Mouse (Mus musculus) gastrocnemius, postnatal 25 days (tissue): ENCODE data around the gene Ppm1l. TPM values are rescaled to one million over a fixed set of nuclear protein-coding genes. Genes with fewer than 3 reads are reported as not detected.

Source experiments
- DNase-seq: peaks from one replicate; pipeline ENCODE4 v3.0.0; 2022
- total RNA-seq, 2 experiments: library from RNA; stranded (reverse); gene quantifications; 1 replicate in 1 of 2; 2 replicates in 1 of 2; pipeline ENCODE4 v1.2.3; 2021

Ppm1l gene
- total RNA-seq, 2 experiments from 2014 or later: 45.9 to 60.4 TPM

- peak; percentile 26 for DNase-seq
Observed at GRCm38 (mm10) chr3:69490981-69491681, 174.5 kb downstream of the Ppm1l start.

GRCm38 (mm10) chr3:69494233-69495010, 177.8 kb downstream of the Ppm1l start:
- no peak for DNase-seq

- DNase-seq: no peak
Observed at GRCm38 (mm10) chr3:69497178-69497577, 180.5 kb downstream of the Ppm1l start.

GRCm38 (mm10) chr3:69502009-69502408, 185.3 kb downstream of the Ppm1l start:
- no peak for DNase-seq

DNA sequence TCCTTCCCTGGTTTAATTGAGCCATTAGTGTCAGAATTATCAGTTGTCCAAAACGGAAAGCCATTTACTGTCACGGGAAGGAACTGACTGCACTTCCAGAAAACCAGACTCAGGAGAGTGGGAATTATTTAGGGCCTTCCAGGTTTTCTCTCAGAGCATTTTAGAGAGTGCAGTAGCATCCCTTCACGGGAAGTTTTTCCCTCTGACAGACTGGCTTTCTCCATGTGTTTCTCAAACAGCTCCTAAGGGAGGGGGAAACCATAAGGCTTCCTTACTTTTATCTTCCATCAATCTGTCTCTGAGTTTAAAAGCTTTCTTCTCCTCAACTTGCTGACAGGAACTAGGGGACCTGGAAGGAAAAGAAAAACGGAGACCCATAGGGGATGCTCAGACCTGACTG, 185.9 kb downstream of the Ppm1l start:
- DNase-seq: no peak

GRCm38 (mm10) chr3:69505090-69505489, 188.4 kb downstream of the Ppm1l start:
- DNase-seq: no peak

GRCm38 (mm10) chr3:69506352-69506751, 189.7 kb downstream of the Ppm1l start:
- no peak for DNase-seq

GRCm38 (mm10) chr3:69509411-69509952, 192.8 kb downstream of the Ppm1l start:
- DNase-seq: no peak

DNA sequence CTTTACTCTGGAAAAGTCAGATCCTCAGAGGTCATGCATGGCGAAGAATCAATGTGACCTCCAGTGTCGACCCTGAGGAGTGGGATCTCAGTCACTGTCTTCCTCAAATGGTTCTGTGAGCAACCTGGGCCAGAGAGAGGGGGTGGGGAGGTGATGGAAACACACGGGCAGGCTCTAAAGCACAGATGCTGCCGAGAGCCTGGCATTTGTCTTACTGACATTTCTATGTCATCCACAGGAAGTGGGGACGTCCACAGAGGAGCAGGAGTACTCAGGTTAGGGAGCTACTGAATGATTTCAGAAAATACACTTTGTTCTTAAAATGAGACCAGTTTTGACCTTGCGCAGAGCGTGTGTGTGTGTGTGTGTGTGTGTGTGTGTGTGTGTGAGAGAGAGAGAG, 195.2 kb downstream of the Ppm1l start:
- no peak for DNase-seq

- no peak for DNase-seq
Observed at GRCm38 (mm10) chr3:69512402-69512801, 195.7 kb downstream of the Ppm1l start.

GRCm38 (mm10) chr3:69515730-69516350, 199.2 kb downstream of the Ppm1l start:
- DNase-seq: no peak

DNA sequence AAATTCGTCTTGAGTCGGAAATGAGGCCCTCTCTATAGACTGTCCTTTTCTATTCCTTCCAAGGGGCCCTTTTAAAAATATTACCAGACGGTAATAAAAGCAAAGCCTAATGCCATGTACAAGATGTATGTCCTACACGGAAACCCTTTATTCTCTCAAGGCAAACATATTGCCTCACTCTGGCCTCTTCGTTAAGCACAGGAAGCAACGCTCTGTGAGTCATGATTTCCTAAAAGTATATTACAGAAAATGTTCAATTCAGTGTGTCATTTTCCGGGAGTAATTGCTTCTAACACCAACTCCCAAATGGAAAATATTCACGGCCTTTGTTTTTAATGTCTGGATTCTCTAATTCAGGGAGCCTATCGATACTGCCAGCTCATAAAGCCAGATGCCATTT, 202.5 kb downstream of the Ppm1l start:
- DNase-seq: no peak

GRCm38 (mm10) chr3:69519789-69520558, 203.3 kb downstream of the Ppm1l start:
- no peak for DNase-seq

DNA sequence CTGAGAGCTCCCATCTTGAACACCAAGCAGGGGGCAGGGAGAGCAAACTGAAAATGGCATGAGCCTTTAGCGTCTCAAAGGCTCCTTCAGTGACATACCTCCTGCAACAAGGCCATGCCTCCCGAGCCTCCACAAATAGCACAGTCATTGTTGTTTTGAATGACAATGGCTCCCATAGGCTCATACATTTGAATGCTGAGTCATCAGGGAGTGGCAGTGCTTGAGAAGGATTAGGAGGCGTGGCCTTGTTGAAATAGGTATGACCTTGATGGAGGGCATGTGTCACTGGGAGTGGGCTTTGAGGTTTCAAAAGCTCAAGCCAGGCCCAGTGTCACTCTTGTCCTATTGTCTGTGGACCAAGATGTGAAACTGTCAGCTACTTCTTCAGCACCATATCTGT, 205.6 kb downstream of the Ppm1l start:
- DNase-seq: no peak

GRCm38 (mm10) chr3:69524356-69525071, 207.9 kb downstream of the Ppm1l start:
- peak; percentile 80 for DNase-seq

DNA sequence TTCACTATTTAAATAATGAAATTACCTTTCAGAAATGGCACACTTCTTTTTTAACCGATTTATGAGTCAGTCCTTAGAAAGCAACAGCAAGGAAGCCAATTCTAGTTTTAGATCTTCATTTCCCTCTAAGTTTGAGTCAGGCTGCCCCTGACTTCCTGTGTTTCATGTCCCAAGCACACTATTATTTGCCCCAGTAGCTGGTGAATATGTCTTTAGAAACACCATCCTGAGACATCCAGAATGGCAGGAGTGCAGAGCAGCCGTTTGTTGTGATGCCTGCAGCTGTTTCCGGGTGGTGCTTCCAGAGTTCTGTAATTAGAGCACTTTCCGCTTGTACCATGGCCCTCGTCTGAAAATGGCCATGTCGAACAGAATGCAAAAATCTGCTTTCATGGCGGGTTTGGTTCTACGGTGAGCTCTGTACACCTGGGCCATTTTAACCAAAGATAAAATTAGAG, 208.4 kb downstream of the Ppm1l start:
- DNase-seq: peak; percentile 23

GRCm38 (mm10) chr3:69527384-69527783, 210.7 kb downstream of the Ppm1l start:
- DNase-seq: no peak

DNA sequence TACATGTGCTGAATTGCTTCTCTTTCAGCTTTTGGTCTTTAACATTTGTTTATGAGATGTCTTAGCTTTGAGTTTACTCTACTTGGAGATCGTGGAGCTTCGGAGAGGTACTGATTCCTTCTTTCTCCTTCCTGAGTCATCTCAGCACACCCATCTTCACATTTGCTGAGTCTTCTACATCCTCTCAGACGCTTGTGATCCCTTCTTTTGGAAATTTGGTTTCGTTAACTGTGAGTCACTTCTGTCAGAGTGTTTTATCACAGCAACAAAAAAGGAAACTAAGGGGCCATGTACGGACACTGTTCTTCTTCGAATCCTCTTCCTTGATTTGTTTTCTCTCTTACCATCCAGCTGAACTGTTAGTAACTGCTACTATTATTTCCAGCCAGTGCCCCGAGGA, 212.9 kb downstream of the Ppm1l start:
- no peak for DNase-seq

DNA sequence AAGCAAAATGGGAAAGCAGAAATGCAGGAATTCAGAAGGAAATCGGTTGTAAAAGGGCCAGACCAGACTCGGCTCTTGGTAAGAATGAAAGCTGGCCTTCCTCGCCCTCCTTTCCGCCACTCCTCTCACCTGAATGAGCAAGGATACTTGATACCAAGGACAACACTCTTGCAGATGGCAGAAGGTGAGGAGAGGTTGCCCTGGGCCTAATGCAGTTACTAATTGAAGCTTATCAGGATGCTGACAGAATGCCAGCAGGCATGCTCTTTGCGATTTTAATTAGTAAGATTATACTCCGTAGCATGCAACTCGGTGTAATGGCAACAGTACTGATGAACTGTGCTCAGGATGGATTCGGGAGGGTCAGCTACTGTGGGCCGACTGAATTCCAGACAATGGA, 214.8 kb downstream of the Ppm1l start:
- no peak for DNase-seq

GRCm38 (mm10) chr3:69532687-69533086, 216.0 kb downstream of the Ppm1l start:
- DNase-seq: no peak

- DNase-seq: no peak
Observed at GRCm38 (mm10) chr3:69535486-69535885, 218.8 kb downstream of the Ppm1l start.
